Mouse (Mus musculus) lung, embryonic 15.5 days (tissue): ENCODE measurements around the gene Col4a1. TPM values are rescaled to one million over a fixed set of nuclear protein-coding genes. Genes with fewer than 3 reads are reported as not detected.

ENCODE experiments used
- ATAC-seq: fragments of 200-750 bp; cut with Nextera tagmentation; 2 replicates; pipeline ENCODE4 v1.8.0; 2017; ENCODE audit warnings: moderate number of reproducible peaks, borderline replicate concordance; ENCODE audit not compliant: low FRiP score, low TSS enrichment; ENCODE audit errors: extremely low read depth
- H3K27ac ChIP-seq: fragments of 300-500 bp; sonication (generic); 2 replicates; pipeline ENCODE4 v1.5.1; 2015; ENCODE audit warnings: moderate library complexity, mild to moderate bottlenecking, inconsistent platforms
- H3K27me3 ChIP-seq: fragments of 300-500 bp; sonication (generic); 2 replicates; pipeline ENCODE4 v1.6.1; 2015; ENCODE audit warnings: inconsistent platforms
- H3K36me3 ChIP-seq: fragments of 300-500 bp; sonication (generic); 2 replicates; pipeline ENCODE4 v1.6.1; 2015; ENCODE audit warnings: inconsistent platforms
- H3K4me1 ChIP-seq: fragments of 300-500 bp; sonication (generic); 2 replicates; pipeline ENCODE4 v1.6.1; 2015; ENCODE audit warnings: inconsistent platforms
- H3K4me2 ChIP-seq: fragments of 300-500 bp; sonication (generic); 2 replicates; pipeline ENCODE4 v1.6.1; 2015; ENCODE audit warnings: inconsistent platforms, mild to moderate bottlenecking, moderate library complexity
- H3K4me3 ChIP-seq: fragments of 300-500 bp; sonication (generic); 2 replicates; pipeline ENCODE4 v1.5.1; 2015; ENCODE audit warnings: mild to moderate bottlenecking, inconsistent platforms
- H3K9ac ChIP-seq: fragments of 300-500 bp; sonication (generic); 2 replicates; pipeline ENCODE4 v1.6.1; 2015; ENCODE audit warnings: inconsistent platforms
- H3K9me3 ChIP-seq: fragments of 300-500 bp; sonication (generic); 2 replicates; pipeline ENCODE4 v1.6.1; 2016; ENCODE audit warnings: inconsistent platforms
- WGBS: fragments of 180-500 bp; shearing (Covaris S2); methylation state at CpG from one replicate; pipeline ENCODE4 v1.1.7; 2015; 5-methylcytosine and 5-hydroxymethylcytosine counted together
- polyA plus RNA-seq: library from polyadenylated mRNA; unstranded; fragments of >200 nt; fragmentation: Nextera tagmentation; extraction: Ambion mirVana; gene quantifications from 2 replicates; pipeline ENCODE4 v1.2.1, GENCODE M21; 2015

Gene Col4a1
- polyA plus RNA-seq, 1 experiment from 2014 or later: 360 TPM

- 80% methylated on average over 10 of the region's 10 CpGs for WGBS
- H3K9ac ChIP-seq: no peak overlapping the region
- no peak for ATAC-seq
- peaks cover 63% of the 10 kb centered on the region for H3K4me1 ChIP-seq
- H3K9me3 ChIP-seq: no peaks in the 10 kb centered on the region
- no peak overlapping the region for H3K27ac ChIP-seq
- H3K4me3 ChIP-seq: no peak overlapping the region
- 0 out of 2 replicates have a peak, but pooled peaks cover 6% of the 10 kb centered on the region for H3K36me3 ChIP-seq
- H3K4me2 ChIP-seq: no peak overlapping the region
- no peaks in the 10 kb centered on the region for H3K27me3 ChIP-seq
These were observed 16.2 kb downstream of the Col4a1 start for GRCm38 (mm10) chr8:11296282-11296943.

- H3K4me3 ChIP-seq: no peak overlapping the region
- no peak overlapping the region for H3K27ac ChIP-seq
- no peak for ATAC-seq
- 38% methylated on average over 3 of the region's 3 CpGs for WGBS
- 0 out of 2 replicates have a peak, but pooled peaks cover 6% of the 10 kb centered on the region for H3K36me3 ChIP-seq
- peaks cover 53% of the 10 kb centered on the region for H3K4me1 ChIP-seq
- H3K9me3 ChIP-seq: no peaks in the 10 kb centered on the region
- no peak overlapping the region for H3K9ac ChIP-seq
- no peaks in the 10 kb centered on the region for H3K27me3 ChIP-seq
- no peak overlapping the region for H3K4me2 ChIP-seq
These were observed 20.0 kb downstream of the Col4a1 start for GRCm38 (mm10) chr8:11292611-11293010.

GRCm38 (mm10) chr8:11290533-11290932, 22.1 kb downstream of the Col4a1 start:
- no peak overlapping the region for H3K27ac ChIP-seq
- H3K9me3 ChIP-seq: no peaks in the 10 kb centered on the region
- no peak overlapping the region for H3K4me2 ChIP-seq
- ATAC-seq: no peak
- H3K4me3 ChIP-seq: no peak overlapping the region
- peaks cover 39% of the 10 kb centered on the region for H3K4me1 ChIP-seq
- H3K36me3 ChIP-seq: 0 out of 2 replicates have a peak, but pooled peaks cover 6% of the 10 kb centered on the region
- H3K27me3 ChIP-seq: no peaks in the 10 kb centered on the region
- WGBS: 0% methylated on average over 1 of the region's 1 CpGs
- no peak overlapping the region for H3K9ac ChIP-seq

GRCm38 (mm10) chr8:11288286-11288685, 24.3 kb downstream of the Col4a1 start:
- ATAC-seq: no peak
- no peaks in the 10 kb centered on the region for H3K27me3 ChIP-seq
- H3K9ac ChIP-seq: no peak overlapping the region
- no peak overlapping the region for H3K4me2 ChIP-seq
- 64% methylated on average over 6 of the region's 6 CpGs for WGBS
- H3K4me1 ChIP-seq: peaks cover 47% of the 10 kb centered on the region
- no peak overlapping the region for H3K27ac ChIP-seq
- H3K4me3 ChIP-seq: no peak overlapping the region
- H3K36me3 ChIP-seq: 0 out of 2 replicates have a peak, but pooled peaks cover 6% of the 10 kb centered on the region
- no peaks in the 10 kb centered on the region for H3K9me3 ChIP-seq

GRCm38 (mm10) chr8:11287139-11287538, 25.5 kb downstream of the Col4a1 start:
- Histone ChIP-seq H3K4me3 (no peak overlapping the region), H3K9me3 (no peaks in the 10 kb centered on the region), H3K4me2 (no peak overlapping the region), H3K9ac (no peak overlapping the region), H3K27ac (no peak overlapping the region), H3K4me1 (peaks cover 56% of the 10 kb centered on the region), H3K36me3 (no peaks in the 10 kb centered on the region), H3K27me3 (no peaks in the 10 kb centered on the region)
- no peak for ATAC-seq
- WGBS: 73% methylated on average over 3 of the region's 3 CpGs

GRCm38 (mm10) chr8:11285437-11285836, 27.2 kb downstream of the Col4a1 start:
- H3K27me3 ChIP-seq: no peaks in the 10 kb centered on the region
- no peak overlapping the region for H3K4me3 ChIP-seq
- H3K27ac ChIP-seq: no peak overlapping the region
- no peak for ATAC-seq
- no peaks in the 10 kb centered on the region for H3K36me3 ChIP-seq
- H3K9ac ChIP-seq: no peak overlapping the region
- peaks cover 60% of the 10 kb centered on the region for H3K4me1 ChIP-seq
- H3K4me2 ChIP-seq: no peak overlapping the region
- H3K9me3 ChIP-seq: no peaks in the 10 kb centered on the region
- WGBS: 41% methylated on average over 4 of the region's 4 CpGs

- ATAC-seq: no peak
- H3K4me3 ChIP-seq: no peak overlapping the region
- peaks cover 67% of the 10 kb centered on the region for H3K4me1 ChIP-seq
- no peak overlapping the region for H3K9ac ChIP-seq
- no peaks in the 10 kb centered on the region for H3K36me3 ChIP-seq
- 46% methylated on average over 10 of the region's 10 CpGs for WGBS
- no peak overlapping the region for H3K4me2 ChIP-seq
- no peaks in the 10 kb centered on the region for H3K9me3 ChIP-seq
- no peaks in the 10 kb centered on the region for H3K27me3 ChIP-seq
- H3K27ac ChIP-seq: peak overlapping the region; percentile 39; the same call in 1 of the 2 replicates
These were observed 29.4 kb downstream of the Col4a1 start for GRCm38 (mm10) chr8:11283217-11283616.

GRCm38 (mm10) chr8:11282696-11283095, 29.9 kb downstream of the Col4a1 start:
- no peak overlapping the region for H3K27ac ChIP-seq
- no peaks in the 10 kb centered on the region for H3K27me3 ChIP-seq
- no peaks in the 10 kb centered on the region for H3K9me3 ChIP-seq
- H3K4me2 ChIP-seq: no peak overlapping the region
- H3K4me1 ChIP-seq: peaks cover 69% of the 10 kb centered on the region
- no peak overlapping the region for H3K9ac ChIP-seq
- ATAC-seq: no peak
- H3K36me3 ChIP-seq: no peaks in the 10 kb centered on the region
- 69% methylated on average over 7 of the region's 7 CpGs for WGBS
- no peak overlapping the region for H3K4me3 ChIP-seq

- H3K4me1 ChIP-seq: peaks cover 74% of the 10 kb centered on the region
- no peak overlapping the region for H3K9ac ChIP-seq
- H3K9me3 ChIP-seq: no peaks in the 10 kb centered on the region
- ATAC-seq: no peak
- H3K27ac ChIP-seq: no peak overlapping the region
- H3K4me3 ChIP-seq: no peak overlapping the region
- WGBS: 80% methylated on average over 10 of the region's 10 CpGs
- H3K27me3 ChIP-seq: no peaks in the 10 kb centered on the region
- no peak overlapping the region for H3K4me2 ChIP-seq
- no peaks in the 10 kb centered on the region for H3K36me3 ChIP-seq
These were observed 30.5 kb downstream of the Col4a1 start for GRCm38 (mm10) chr8:11282139-11282538.

- H3K27ac ChIP-seq: no peak overlapping the region
- no peak overlapping the region for H3K4me2 ChIP-seq
- H3K36me3 ChIP-seq: no peaks in the 10 kb centered on the region
- no peak overlapping the region for H3K4me3 ChIP-seq
- H3K9me3 ChIP-seq: no peaks in the 10 kb centered on the region
- whole genome bisulfite sequencing: 79% methylated on average over 10 of the region's 10 CpGs
- no peak for ATAC-seq
- peaks cover 82% of the 10 kb centered on the region for H3K4me1 ChIP-seq
- H3K27me3 ChIP-seq: no peaks in the 10 kb centered on the region
- H3K9ac ChIP-seq: no peak overlapping the region
These were observed 31.8 kb downstream of the Col4a1 start for GRCm38 (mm10) chr8:11280721-11281268.

- Histone ChIP-seq H3K4me1 (peaks cover 93% of the 10 kb centered on the region), H3K27me3 (no peaks in the 10 kb centered on the region)
These were observed 33.3 kb downstream of the Col4a1 start for GRCm38 (mm10) chr8:11279296-11279826.

GRCm38 (mm10) chr8:11278101-11278611, 34.5 kb downstream of the Col4a1 start:
- Histone ChIP-seq H3K9ac (no peak overlapping the region), H3K27ac (peak overlapping the region; percentile 94), H3K4me3 (no peak overlapping the region), H3K4me1 (peaks cover 92% of the 10 kb centered on the region), H3K4me2 (peak overlapping the region; percentile 9; the same call in 1 of the 2 replicates), H3K36me3 (no peaks in the 10 kb centered on the region), H3K9me3 (no peaks in the 10 kb centered on the region), H3K27me3 (no peaks in the 10 kb centered on the region)
- 22% methylated on average over 4 of the region's 4 CpGs for WGBS
- ATAC-seq: peak; percentile 85; the same call in 1 of the 2 replicates

More at GRCm38 (mm10) chr8:11279296-11279826, 33.3 kb downstream of the Col4a1 start:
- H3K9me3 ChIP-seq: no peaks in the 10 kb centered on the region
- peak; percentile 29 for ATAC-seq
- H3K27ac ChIP-seq: peak overlapping the region; percentile 94
- 50% methylated on average over 20 of the region's 20 CpGs for WGBS
- H3K4me2 ChIP-seq: peak overlapping the region; percentile 23
- H3K4me3 ChIP-seq: 0 out of 2 replicates have a peak overlapping the region, but pooled peaks have one; percentile 2
- H3K36me3 ChIP-seq: no peaks in the 10 kb centered on the region
- no peak overlapping the region for H3K9ac ChIP-seq
